Mouse (Mus musculus): ENCODE data around the gene Mrps35. TPM values are rescaled to one million over a fixed set of nuclear protein-coding genes. Genes with fewer than 3 reads are reported as not detected.

The Mrps35 gene
- polyA plus RNA-seq, 1 experiment from 2014 or later: 50.2 TPM

DNA sequence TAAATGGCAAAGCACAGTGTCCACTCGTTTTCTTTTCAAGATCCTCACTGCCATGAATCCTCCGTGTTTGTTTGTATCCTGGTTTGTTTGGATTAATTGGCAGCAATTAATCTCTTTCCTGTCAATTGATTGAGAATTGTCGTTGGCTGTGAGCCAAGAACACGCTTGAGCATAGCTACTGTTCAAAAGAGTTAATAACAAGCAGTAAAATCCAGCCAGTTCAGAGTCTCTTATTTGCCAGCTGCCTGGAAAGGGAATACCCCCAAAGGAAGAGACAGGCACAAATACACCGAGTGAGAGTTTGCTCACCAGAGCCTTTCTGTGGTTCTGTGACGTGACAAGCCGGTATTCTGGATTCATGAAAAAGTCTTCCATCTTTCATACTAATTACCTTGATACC lies 19.5 kb downstream of the Mrps35 start:
- no peaks in the 10 kb centered on the region for H3K4me1 ChIP-seq (replicated peaks)
- 77% methylated on average over 7 of the region's 7 CpGs for WGBS (ENCODE audit: insufficient replicate concordance)
- no peaks in the 10 kb centered on the region for H3K9me3 ChIP-seq (replicated peaks)
- H3K36me3 ChIP-seq (replicated peaks): peaks cover 52% of the 10 kb centered on the region
- no peak overlapping the region for H3K4me2 ChIP-seq
- ATAC-seq (ENCODE audit: insufficient read depth): no peak
- no peak overlapping the region for H3K27ac ChIP-seq (replicated peaks)
- no peaks in the 10 kb centered on the region for H3K27me3 ChIP-seq
- no peak overlapping the region for H3K4me3 ChIP-seq (replicated peaks)
- no peak overlapping the region for H3K9ac ChIP-seq

DNA sequence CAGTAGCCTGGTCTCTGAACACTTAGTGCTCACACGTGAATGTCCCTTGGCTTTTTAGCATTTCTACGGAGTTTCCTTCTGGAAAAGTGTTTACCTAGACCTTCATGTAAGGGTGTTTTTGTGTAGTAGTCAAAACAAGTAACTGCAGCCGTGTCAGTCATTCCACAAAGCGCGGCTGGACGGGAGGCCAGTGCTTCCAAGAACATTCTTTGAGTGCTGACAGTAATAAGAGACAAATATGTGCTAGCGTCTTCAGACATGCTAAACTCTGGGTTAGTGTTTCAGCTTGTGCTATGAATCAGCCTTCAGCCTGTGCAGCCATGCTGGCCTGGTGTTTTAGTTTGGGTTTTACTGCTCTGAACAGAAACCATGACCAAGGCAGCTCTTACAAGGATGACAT lies 20.1 kb downstream of the Mrps35 start:
- H3K27me3 ChIP-seq: no peaks in the 10 kb centered on the region
- H3K36me3 ChIP-seq (replicated peaks): peaks cover 55% of the 10 kb centered on the region
- H3K9me3 ChIP-seq (replicated peaks): no peaks in the 10 kb centered on the region
- H3K27ac ChIP-seq (replicated peaks): no peak overlapping the region
- H3K4me2 ChIP-seq: no peak overlapping the region
- H3K4me1 ChIP-seq (replicated peaks): no peaks in the 10 kb centered on the region
- no peak for ATAC-seq (ENCODE audit: insufficient read depth)
- no peak overlapping the region for H3K4me3 ChIP-seq (replicated peaks)
- no peak overlapping the region for H3K9ac ChIP-seq
- WGBS (ENCODE audit: insufficient replicate concordance): 74% methylated on average over 7 of the region's 7 CpGs

DNA sequence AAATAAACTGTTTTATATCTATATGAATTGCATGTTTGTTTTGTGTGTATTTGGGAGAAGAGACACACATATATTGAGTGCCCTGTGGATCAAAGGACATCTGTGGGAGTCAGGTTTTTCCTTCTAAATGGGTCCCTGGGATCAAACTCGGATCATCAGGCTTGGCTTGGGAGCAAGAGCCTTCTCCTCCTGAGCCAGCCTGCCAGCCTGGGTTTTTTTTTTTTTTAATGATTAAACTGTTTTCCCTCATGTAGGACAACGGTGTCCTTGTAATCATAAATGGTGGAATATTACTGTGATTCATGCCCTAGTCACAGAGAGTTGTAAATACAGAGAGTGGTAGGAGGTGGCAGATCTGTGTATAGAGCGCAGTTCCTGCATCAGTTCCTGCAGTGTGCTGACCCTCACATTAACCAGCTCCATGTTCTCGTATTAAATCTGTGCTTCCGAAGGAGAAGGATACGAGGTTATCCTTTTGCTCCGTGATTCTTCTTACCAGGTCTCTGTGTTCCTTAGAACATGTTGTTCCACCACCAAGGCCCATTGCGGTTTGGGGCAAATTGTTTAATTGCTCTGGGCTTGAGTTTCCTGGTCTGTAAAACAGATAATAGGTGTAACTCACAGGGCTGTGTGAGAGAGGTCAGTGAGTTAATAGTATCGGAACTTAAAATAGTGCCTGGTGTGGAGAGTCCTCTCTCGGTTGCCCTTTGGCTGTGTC lies 21.8 kb downstream of the Mrps35 start:
- Histone ChIP-seq H3K27ac (replicated peaks) (no peak overlapping the region), H3K4me2 (no peak overlapping the region), H3K9ac (no peak overlapping the region), H3K4me1 (replicated peaks) (no peaks in the 10 kb centered on the region), H3K27me3 (no peaks in the 10 kb centered on the region), H3K36me3 (replicated peaks) (peaks cover 52% of the 10 kb centered on the region), H3K4me3 (replicated peaks) (no peak overlapping the region), H3K9me3 (replicated peaks) (no peaks in the 10 kb centered on the region)
- no peak for ATAC-seq (ENCODE audit: insufficient read depth)
- 80% methylated on average over 10 of the region's 10 CpGs for WGBS (ENCODE audit: insufficient replicate concordance)

DNA sequence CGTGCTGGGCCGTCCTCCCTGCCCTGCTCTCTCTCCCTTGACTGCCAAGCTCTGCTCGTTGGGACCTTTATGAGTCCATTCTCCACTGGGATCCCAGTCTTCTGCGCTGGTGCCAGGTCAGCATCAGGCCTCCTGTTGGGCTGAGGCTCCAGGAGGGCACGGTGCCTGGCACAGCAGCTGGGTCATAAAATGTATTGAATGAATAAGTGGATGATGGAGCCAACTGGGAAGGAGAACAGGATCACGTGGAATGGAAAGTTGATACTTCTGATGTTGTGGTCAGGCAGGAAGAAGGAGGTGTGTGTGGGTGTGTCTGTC lies 22.3 kb downstream of the Mrps35 start:
- WGBS (ENCODE audit: insufficient replicate concordance): 70% methylated on average over 6 of the region's 6 CpGs

DNA sequence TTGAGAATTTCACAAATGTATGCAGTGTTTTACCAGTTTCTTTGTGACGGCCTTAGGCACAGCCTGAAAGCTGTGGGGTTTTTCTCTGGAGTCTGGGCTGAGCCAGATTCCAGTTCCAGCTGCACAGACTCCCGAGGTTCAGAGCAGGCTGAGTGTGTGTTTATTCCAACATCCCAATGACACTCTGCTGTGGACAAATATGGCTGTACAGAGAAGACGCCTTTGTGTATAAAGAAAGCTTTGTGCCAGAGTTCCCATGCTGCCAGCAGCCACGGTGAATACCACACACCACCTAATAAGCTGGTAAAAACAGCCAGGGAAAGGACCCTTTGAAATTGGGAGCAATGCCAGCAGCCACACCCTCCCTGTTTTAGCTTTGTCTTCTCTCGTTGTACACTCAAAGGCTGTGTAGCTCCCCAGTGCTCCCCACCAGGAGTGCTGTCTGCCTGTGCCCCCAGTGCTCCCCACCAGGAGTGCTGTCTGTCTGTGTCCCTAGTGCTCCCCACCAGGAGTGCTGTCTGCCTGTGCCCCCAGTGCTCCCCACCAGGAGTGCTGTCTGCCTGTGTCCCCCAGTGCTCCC lies 33.3 kb downstream of the Mrps35 start:
- Histone ChIP-seq H3K27ac (replicated peaks) (no peak overlapping the region), H3K9me3 (replicated peaks) (no peaks in the 10 kb centered on the region), H3K4me3 (replicated peaks) (no peak overlapping the region), H3K36me3 (replicated peaks) (peaks cover 13% of the 10 kb centered on the region), H3K4me1 (replicated peaks) (no peaks in the 10 kb centered on the region), H3K9ac (no peak overlapping the region), H3K4me2 (no peak overlapping the region), H3K27me3 (no peaks in the 10 kb centered on the region)
- ATAC-seq (ENCODE audit: insufficient read depth): no peak
- 67% methylated on average over 5 of the region's 5 CpGs for WGBS (ENCODE audit: insufficient replicate concordance)

More for the DNA sequence above, 22.3 kb downstream of the Mrps35 start:
- no peaks in the 10 kb centered on the region for H3K4me1 ChIP-seq (replicated peaks)
- H3K27me3 ChIP-seq: no peaks in the 10 kb centered on the region
- no peak for ATAC-seq (ENCODE audit: insufficient read depth)
- no peak overlapping the region for H3K4me3 ChIP-seq (replicated peaks)
- no peak overlapping the region for H3K9ac ChIP-seq
- peaks cover 48% of the 10 kb centered on the region for H3K36me3 ChIP-seq (replicated peaks)
- H3K4me2 ChIP-seq: no peak overlapping the region
- H3K27ac ChIP-seq (replicated peaks): no peak overlapping the region
- no peaks in the 10 kb centered on the region for H3K9me3 ChIP-seq (replicated peaks)

DNA sequence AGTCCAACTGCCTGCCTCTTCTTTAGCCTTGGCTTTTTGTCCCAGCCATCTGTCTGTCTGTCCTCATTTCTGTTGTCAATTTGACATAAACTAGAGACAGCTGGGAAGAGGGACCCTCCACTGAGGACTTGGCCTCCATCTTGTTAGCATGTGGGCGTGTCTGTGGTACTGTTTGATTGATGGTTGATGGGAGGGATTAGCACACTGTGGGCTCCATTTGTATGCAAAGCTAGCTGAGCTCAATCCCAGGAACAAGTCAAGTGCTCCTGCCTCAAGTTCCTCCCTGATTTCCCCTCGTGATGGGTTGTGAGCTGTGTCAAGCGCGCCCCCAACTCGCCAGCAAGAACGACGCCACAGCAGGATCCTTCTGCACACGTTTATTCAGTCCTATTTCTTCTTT lies 34.3 kb downstream of the Mrps35 start:
- ATAC-seq (ENCODE audit: insufficient read depth): no peak
- 79% methylated on average over 8 of the region's 8 CpGs for WGBS (ENCODE audit: insufficient replicate concordance)
- Histone ChIP-seq H3K4me1 (replicated peaks) (no peaks in the 10 kb centered on the region), H3K4me2 (no peak overlapping the region), H3K9ac (no peak overlapping the region), H3K36me3 (replicated peaks) (peaks cover 5% of the 10 kb centered on the region; the same call in 1 of the 2 replicates), H3K4me3 (replicated peaks) (no peak overlapping the region), H3K27ac (replicated peaks) (no peak overlapping the region), H3K9me3 (replicated peaks) (no peaks in the 10 kb centered on the region), H3K27me3 (no peaks in the 10 kb centered on the region)

DNA sequence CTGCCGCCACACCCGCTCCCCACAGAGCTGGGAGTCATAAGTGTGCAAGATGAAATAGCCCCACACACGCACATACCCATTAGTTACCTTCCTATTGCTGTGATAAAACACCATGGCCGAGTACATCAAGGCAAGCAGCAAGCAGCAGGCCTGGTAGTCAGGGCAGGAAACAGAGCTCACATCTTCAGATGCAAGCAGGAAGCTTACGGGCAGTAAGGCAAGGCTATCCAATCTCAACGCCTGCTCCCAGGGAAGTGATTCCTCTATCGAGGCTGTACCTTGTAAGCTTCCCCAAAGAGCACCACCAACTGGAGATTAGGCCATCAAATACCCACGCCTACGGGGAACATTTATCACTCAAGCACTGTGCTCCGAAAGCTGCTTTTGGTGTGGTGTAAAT lies 37.4 kb downstream of the Mrps35 start:
- Histone ChIP-seq H3K27me3 (no peaks in the 10 kb centered on the region), H3K4me1 (replicated peaks) (no peaks in the 10 kb centered on the region), H3K9ac (no peak overlapping the region), H3K9me3 (replicated peaks) (no peaks in the 10 kb centered on the region), H3K27ac (replicated peaks) (no peak overlapping the region), H3K4me2 (no peak overlapping the region), H3K36me3 (replicated peaks) (no peaks in the 10 kb centered on the region; the same call in 1 of the 2 replicates), H3K4me3 (replicated peaks) (no peak overlapping the region)
- 76% methylated on average over 10 of the region's 10 CpGs for WGBS (ENCODE audit: insufficient replicate concordance)
- ATAC-seq (ENCODE audit: insufficient read depth): no peak

DNA sequence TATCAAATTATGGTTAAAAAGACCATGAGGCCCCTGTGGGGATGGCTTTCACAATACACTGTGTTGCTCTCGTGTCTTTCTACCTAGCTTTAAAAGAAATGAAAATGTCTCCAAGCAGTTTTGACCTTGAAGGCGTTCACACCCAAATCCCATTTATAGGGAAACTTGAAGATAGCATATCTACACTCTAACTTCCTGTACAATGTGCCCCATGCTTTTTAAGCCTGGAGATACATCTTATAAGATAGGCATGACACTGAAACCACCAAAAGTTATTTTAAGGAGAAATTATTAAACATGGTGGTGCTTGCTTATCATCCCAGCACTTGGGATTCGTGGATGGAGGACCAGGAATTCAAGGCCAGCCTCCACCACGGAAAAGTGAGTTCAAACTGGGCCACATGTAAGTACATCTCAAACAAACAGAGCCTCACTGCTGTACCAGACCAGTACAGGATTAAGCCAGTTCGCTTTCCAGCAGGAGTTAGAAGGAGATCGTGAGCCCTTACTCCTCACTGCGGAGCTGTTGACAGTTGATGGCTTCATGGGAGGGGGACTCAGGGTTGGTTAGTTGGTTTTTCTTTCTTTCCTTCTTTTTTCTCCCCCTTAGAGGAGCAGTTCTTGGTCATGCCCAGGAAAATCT lies 43.0 kb downstream of the Mrps35 start:
- Histone ChIP-seq H3K9ac (no peak overlapping the region), H3K27me3 (peaks cover 17% of the 10 kb centered on the region), H3K4me2 (no peak overlapping the region), H3K9me3 (replicated peaks) (no peaks in the 10 kb centered on the region), H3K4me3 (replicated peaks) (no peak overlapping the region), H3K36me3 (replicated peaks) (no peaks in the 10 kb centered on the region), H3K27ac (replicated peaks) (no peak overlapping the region), H3K4me1 (replicated peaks) (peaks cover 5% of the 10 kb centered on the region)
- WGBS (ENCODE audit: insufficient replicate concordance): 45% methylated on average over 7 of the region's 7 CpGs
- ATAC-seq (ENCODE audit: insufficient read depth): no peak

DNA sequence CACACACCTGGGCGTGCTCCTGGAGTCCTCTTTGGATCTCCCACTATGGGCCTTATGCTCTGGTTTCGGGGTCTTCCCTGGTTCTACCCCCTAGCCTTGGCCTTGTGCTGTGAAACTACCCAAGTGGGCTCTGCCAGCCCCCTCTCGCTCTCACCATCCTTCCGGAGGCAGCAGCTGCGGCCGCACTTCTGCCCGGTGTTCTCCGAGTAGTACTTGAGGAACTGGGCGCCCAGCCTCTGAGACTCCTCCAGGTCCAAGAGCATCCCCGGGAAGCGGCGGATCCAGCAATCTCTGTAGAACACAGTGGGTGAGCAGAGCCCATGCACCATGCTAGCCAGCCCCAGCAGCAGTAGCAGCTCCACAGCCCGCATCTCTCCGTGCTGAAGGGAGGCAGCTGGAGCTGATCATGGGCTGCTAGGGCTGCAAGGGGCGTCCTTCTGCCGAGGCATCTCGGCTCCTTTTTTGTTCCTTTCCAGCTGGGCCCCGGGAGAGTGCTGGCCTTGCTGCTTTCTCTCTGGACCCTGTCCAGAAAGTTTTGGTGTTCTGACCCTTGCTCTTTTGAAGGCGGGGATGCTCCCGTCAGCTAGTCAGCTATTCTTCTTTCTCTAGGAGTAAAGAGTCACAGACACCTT lies 44.1 kb downstream of the Mrps35 start, which contains the start of gene Mansc4:
Gene Mansc4 (minus strand): TSS at position 439 of the 632 bp plus-strand sequence.
- no peak for ATAC-seq (ENCODE audit: insufficient read depth)
- no peak within 1 kb of the TSS for H3K9ac ChIP-seq
- no peak within 1 kb of the TSS for H3K4me3 ChIP-seq (replicated peaks)
- WGBS (ENCODE audit: insufficient replicate concordance): 15% methylated on average over 20 of the region's 20 CpGs
- no peak within 1 kb of the TSS for H3K27ac ChIP-seq (replicated peaks)
- no peaks in the 10 kb centered on the region for H3K36me3 ChIP-seq (replicated peaks)
- H3K9me3 ChIP-seq (replicated peaks): no peaks in the 10 kb centered on the region
- peaks cover 14% of the 10 kb centered on the region for H3K4me1 ChIP-seq (replicated peaks)
- no peak within 1 kb of the TSS for H3K4me2 ChIP-seq
- H3K27me3 ChIP-seq: peaks cover 17% of the 10 kb centered on the region

DNA sequence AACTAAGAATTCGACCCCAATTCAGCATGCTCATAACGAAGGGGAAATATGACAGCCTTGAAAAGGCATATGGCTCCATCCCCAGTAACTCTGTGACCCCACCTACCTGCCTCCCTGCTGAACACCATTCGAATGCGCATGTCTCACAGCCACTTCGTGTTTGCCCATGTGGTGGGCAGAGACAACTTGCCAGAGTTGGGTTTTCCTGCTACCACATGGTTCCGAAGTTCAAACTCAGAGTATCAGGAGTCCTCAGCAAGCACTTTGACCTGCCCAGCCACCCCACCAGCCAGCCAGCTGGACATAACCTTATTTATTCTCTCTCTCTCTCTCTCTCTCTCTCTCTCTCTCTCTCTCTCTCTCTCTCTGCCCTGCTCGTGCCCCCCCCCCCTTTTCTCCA lies 45.2 kb downstream of the Mrps35 start:
- Histone ChIP-seq H3K27ac (replicated peaks) (no peak overlapping the region), H3K4me1 (replicated peaks) (peaks cover 24% of the 10 kb centered on the region), H3K4me2 (no peak overlapping the region), H3K36me3 (replicated peaks) (no peaks in the 10 kb centered on the region), H3K9me3 (replicated peaks) (no peaks in the 10 kb centered on the region), H3K9ac (no peak overlapping the region), H3K4me3 (replicated peaks) (no peak overlapping the region), H3K27me3 (peaks cover 17% of the 10 kb centered on the region)
- ATAC-seq (ENCODE audit: insufficient read depth): no peak
- WGBS (ENCODE audit: insufficient replicate concordance): 53% methylated on average over 6 of the region's 7 CpGs

DNA sequence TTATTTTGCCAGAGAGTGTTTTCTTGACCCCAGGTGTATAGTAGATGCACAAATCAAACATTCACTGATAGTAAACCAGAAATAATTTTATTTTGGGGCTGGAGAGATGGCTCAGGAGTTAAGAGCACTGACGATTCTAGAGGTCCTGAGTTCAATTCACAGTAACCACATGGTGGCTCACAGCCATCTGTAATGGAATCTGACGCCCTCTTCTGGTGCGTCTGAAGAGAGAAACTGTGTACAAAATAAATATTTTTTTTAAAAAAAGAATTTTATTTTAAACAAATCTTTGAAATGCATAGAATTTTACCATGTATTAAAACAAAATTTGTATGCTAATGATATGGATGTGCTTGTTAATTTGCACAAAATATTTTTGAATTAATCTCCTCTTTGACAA lies 46.0 kb downstream of the Mrps35 start:
- WGBS (ENCODE audit: insufficient replicate concordance): 50% methylated on average over 3 of the region's 3 CpGs
- no peak overlapping the region for H3K4me2 ChIP-seq
- H3K4me1 ChIP-seq (replicated peaks): peaks cover 31% of the 10 kb centered on the region
- no peak for ATAC-seq (ENCODE audit: insufficient read depth)
- no peak overlapping the region for H3K4me3 ChIP-seq (replicated peaks)
- no peak overlapping the region for H3K9ac ChIP-seq
- no peaks in the 10 kb centered on the region for H3K36me3 ChIP-seq (replicated peaks)
- H3K9me3 ChIP-seq (replicated peaks): no peaks in the 10 kb centered on the region
- peaks cover 17% of the 10 kb centered on the region for H3K27me3 ChIP-seq
- H3K27ac ChIP-seq (replicated peaks): no peak overlapping the region
